Mouse (Mus musculus) T-helper 17 cell (primary cell): ENCODE data around the gene Cdk20.
"Not testable (repeated sequence)": the region's sequence is repeated elsewhere in the genome, so short reads cannot be mapped to it uniquely, and the experiment has no call there.

Experiments
- in situ Hi-C, 2 experiments: fragments of 300-600 bp; cut with MboI, MseI; formaldehyde crosslinking; loops; 1 replicate in 1 of 2; 2 replicates in 1 of 2; pipeline ENCODE4 v1.15.1; 2025; ENCODE audit warnings: high pct_unique_total_duplicates in 2 of 2

Cdk20 gene

GRCm38 (mm10) chr13:64421386-64421785 lies 10.7 kb upstream of the Cdk20 start:
- in situ Hi-C loops = loop anchor here in 1 of 2 experiments (25.0 kb wide), 1 partner anchor 1609 kb away; no protein-coding TSS in a partner anchor

- in situ Hi-C loops = loop anchor here in 1 of 2 experiments (25.0 kb wide), 1 partner anchor 1610 kb away; no protein-coding TSS in a partner anchor
Measured at GRCm38 (mm10) chr13:64421952-64422606, 10.0 kb upstream of the Cdk20 start.

GRCm38 (mm10) chr13:64422607-64422957 lies 9.5 kb upstream of the Cdk20 start:
- in situ Hi-C loops = loop anchor here in 1 of 2 experiments (25.0 kb wide), 1 partner anchor 1610 kb away; no protein-coding TSS in a partner anchor

- in situ Hi-C loops = loop anchor here in 1 of 2 experiments (25.0 kb wide), 1 partner anchor 1612 kb away; no protein-coding TSS in a partner anchor
Measured at GRCm38 (mm10) chr13:64424347-64424746, 7.8 kb upstream of the Cdk20 start.

GRCm38 (mm10) chr13:64425280-64425679 lies 6.8 kb upstream of the Cdk20 start:
- in situ Hi-C loops = no loop called here

GRCm38 (mm10) chr13:64429328-64429727 lies 2.8 kb upstream of the Cdk20 start:
- in situ Hi-C loops = no loop called here

- in situ Hi-C loops = loop anchor here (5.0 to 10.0 kb wide), 6 partner anchors 73 to 273 kb away; partner anchors contain the start of gene Habp4 (in 1 of the 2)
Measured at GRCm38 (mm10) chr13:64437801-64438200, 5.7 kb downstream of the Cdk20 start.

GRCm38 (mm10) chr13:64438863-64439452 lies 6.8 kb downstream of the Cdk20 start:
- in situ Hi-C loops = loop anchor here (5.0 to 10.0 kb wide), 6 partner anchors 74 to 274 kb away; partner anchors contain the start of gene Habp4 (in 1 of the 2)

- in situ Hi-C loops = loop anchor here (5.0 to 10.0 kb wide), 6 partner anchors 75 to 275 kb away; partner anchors contain the start of gene Habp4 (in 1 of the 2)
Measured at GRCm38 (mm10) chr13:64439471-64439870, 7.4 kb downstream of the Cdk20 start.

GRCm38 (mm10) chr13:64440592-64440991 lies 8.5 kb downstream of the Cdk20 start:
- in situ Hi-C loops = loop anchor here (5.0 kb wide), 2 partner anchors 687 to 692 kb away; no protein-coding TSS in a partner anchor

GRCm38 (mm10) chr13:64443263-64443894 lies 11.3 kb downstream of the Cdk20 start:
- in situ Hi-C loops = loop anchor here (5.0 kb wide), 2 partner anchors 684 to 689 kb away; no protein-coding TSS in a partner anchor

GRCm38 (mm10) chr13:64445254-64445920 lies 13.3 kb downstream of the Cdk20 start:
- in situ Hi-C loops = no loop called here

GRCm38 (mm10) chr13:64447947-64448346 lies 15.8 kb downstream of the Cdk20 start:
- in situ Hi-C loops = no loop called here

- in situ Hi-C loops = no loop called here
Measured at GRCm38 (mm10) chr13:64448729-64449128, 16.6 kb downstream of the Cdk20 start.

GRCm38 (mm10) chr13:64450001-64450794 lies 18.1 kb downstream of the Cdk20 start:
- in situ Hi-C loops = no loop called here

GRCm38 (mm10) chr13:64457225-64457978 lies 25.3 kb downstream of the Cdk20 start:
- in situ Hi-C loops = not testable (repeated sequence)

- in situ Hi-C loops = no loop called here
Measured at GRCm38 (mm10) chr13:64458181-64458580, 26.1 kb downstream of the Cdk20 start.

GRCm38 (mm10) chr13:64462581-64462980 lies 30.5 kb downstream of the Cdk20 start:
- in situ Hi-C loops = no loop called here

GRCm38 (mm10) chr13:64465166-64465565 lies 33.1 kb downstream of the Cdk20 start:
- in situ Hi-C loops = no loop called here

- in situ Hi-C loops = no loop called here
Measured at GRCm38 (mm10) chr13:64467886-64468285, 35.8 kb downstream of the Cdk20 start.
